Mouse (Mus musculus) ES-Bruce4 (cell line): ENCODE measurements around the gene Cyth3.

ENCODE experiments used
- CTCF ChIP-seq: IDR thresholded peaks from one replicate; pipeline ENCODE4 v1.8.1; 2011; ENCODE audit warnings: low read depth, low read length
- POLR2A ChIP-seq: IDR thresholded peaks from one replicate; pipeline ENCODE4 v1.8.1; 2011; ENCODE audit warnings: low read length; ENCODE audit not compliant: insufficient read depth

GRCm38 (mm10) chr5:143659021-143659523 is 36.8 kb downstream of the Cyth3 start:
- TF ChIP-seq CTCF = no peak
- TF ChIP-seq POLR2A = no peak
